Mouse (Mus musculus): Measurements from ENCODE around the gene Atp11a.

Atp11a gene

GRCm38 (mm10) chr8:12873357-12874046 lies 116.7 kb downstream of the Atp11a start, which contains the start of gene Mcf2l:
TSS of gene Mcf2l (plus strand) at chr8:12873806.
- DNase-seq (ENCODE audit: low spot score in 2 of 2): no peak

GRCm38 (mm10) chr8:12874194-12874791 lies 117.5 kb downstream of the Atp11a start:
- DNase-seq (ENCODE audit: low spot score in 2 of 2): no peak

GRCm38 (mm10) chr8:12874971-12875370 lies 118.2 kb downstream of the Atp11a start:
- no peak for DNase-seq (ENCODE audit: low spot score in 2 of 2)

GRCm38 (mm10) chr8:12877126-12877525 lies 120.3 kb downstream of the Atp11a start:
- DNase-seq (ENCODE audit: low spot score in 2 of 2): no peak

GRCm38 (mm10) chr8:12880163-12880562 lies 123.3 kb downstream of the Atp11a start:
- DNase-seq (ENCODE audit: low spot score in 2 of 2): no peak

GRCm38 (mm10) chr8:12883051-12884004 lies 126.5 kb downstream of the Atp11a start:
- DNase-seq (ENCODE audit: low spot score in 2 of 2): no peak

GRCm38 (mm10) chr8:12887772-12888435 lies 131.1 kb downstream of the Atp11a start:
- no peak for DNase-seq (ENCODE audit: low spot score in 2 of 2)

GRCm38 (mm10) chr8:12889046-12889598 lies 132.3 kb downstream of the Atp11a start:
- no peak for DNase-seq (ENCODE audit: low spot score in 2 of 2)

GRCm38 (mm10) chr8:12892882-12893446 lies 136.2 kb downstream of the Atp11a start:
- DNase-seq (ENCODE audit: low spot score in 2 of 2): no peak

GRCm38 (mm10) chr8:12893797-12894578 lies 137.2 kb downstream of the Atp11a start:
- DNase-seq (ENCODE audit: low spot score in 2 of 2): no peak

- DNase-seq (ENCODE audit: low spot score in 2 of 2): no peak
Measured at GRCm38 (mm10) chr8:12894783-12895534, 138.1 kb downstream of the Atp11a start.

GRCm38 (mm10) chr8:12895535-12896150 lies 138.8 kb downstream of the Atp11a start:
- DNase-seq (ENCODE audit: low spot score in 2 of 2): no peak

GRCm38 (mm10) chr8:12896494-12897373 lies 139.9 kb downstream of the Atp11a start:
- DNase-seq (ENCODE audit: low spot score in 2 of 2): peak in 1 of 2 experiments; percentile 35

- no peak for DNase-seq (ENCODE audit: low spot score in 2 of 2)
Measured at GRCm38 (mm10) chr8:12897815-12898214, 141.0 kb downstream of the Atp11a start.

- no peak for DNase-seq (ENCODE audit: low spot score in 2 of 2)
Measured at GRCm38 (mm10) chr8:12903790-12904415, 147.1 kb downstream of the Atp11a start.

GRCm38 (mm10) chr8:12905122-12905521 lies 148.3 kb downstream of the Atp11a start:
- no peak for DNase-seq (ENCODE audit: low spot score in 2 of 2)

- DNase-seq (ENCODE audit: low spot score in 2 of 2): no peak
Measured at GRCm38 (mm10) chr8:12905599-12906321, 148.9 kb downstream of the Atp11a start.

Data from right cerebral cortex, postnatal 36 days (tissue).